Mouse (Mus musculus) kidney, postnatal 0 days (tissue): ENCODE results near the gene Atp6v0a1. TPM values are rescaled to one million over a fixed set of nuclear protein-coding genes. Genes with fewer than 3 reads are reported as not detected.
"Not testable (repeated sequence)": the region's sequence is repeated elsewhere in the genome, so short reads cannot be mapped to it uniquely, and the experiment has no call there.

Experiments
- ATAC-seq: fragments of 200-750 bp; cut with Nextera tagmentation; replicated peaks from 2 replicates; pipeline ENCODE4 v1.8.0; 2017; ENCODE audit warnings: low read depth, moderate number of reproducible peaks, moderate TSS enrichment, moderate library complexity; ENCODE audit not compliant: low FRiP score
- DNase-seq: peaks from one replicate; pipeline ENCODE4 v3.0.0-alpha.2; 2016; ENCODE audit warnings: low spot score
- H3K27ac ChIP-seq: fragments of 300-500 bp; sonication (generic); 2 replicates; pipeline ENCODE4 v1.5.1; 2014; ENCODE audit warnings: mild to moderate bottlenecking
- H3K27me3 ChIP-seq: fragments of 300-500 bp; sonication (generic); 2 replicates; pipeline ENCODE4 v1.6.1; 2014; ENCODE audit warnings: low read length, mixed read lengths; ENCODE audit not compliant: insufficient read depth
- H3K36me3 ChIP-seq: fragments of 300-500 bp; sonication (generic); 2 replicates; pipeline ENCODE4 v1.6.1; 2014; ENCODE audit warnings: low read length, mixed read lengths; ENCODE audit not compliant: insufficient read depth
- H3K4me1 ChIP-seq: fragments of 300-500 bp; sonication (generic); replicated peaks from 2 replicates; pipeline ENCODE4 v1.6.1; 2014; ENCODE audit warnings: antibody characterized with exemption, low read length, mixed read lengths; ENCODE audit not compliant: insufficient read depth
- H3K4me2 ChIP-seq: fragments of 300-500 bp; sonication (generic); 2 replicates; pipeline ENCODE4 v1.6.1; 2014; ENCODE audit warnings: mild to moderate bottlenecking, low read length, moderate library complexity, mixed read lengths
- H3K4me3 ChIP-seq: fragments of 300-500 bp; sonication (generic); replicated peaks from 2 replicates; pipeline ENCODE4 v1.5.1; 2014; ENCODE audit warnings: low read depth, low read length
- H3K9ac ChIP-seq: fragments of 300-500 bp; sonication (generic); 2 replicates; pipeline ENCODE4 v1.6.1; 2014; ENCODE audit warnings: low read depth, low read length
- H3K9me3 ChIP-seq: fragments of 300-500 bp; sonication (generic); replicated peaks from 2 replicates; pipeline ENCODE4 v1.6.1; 2016; ENCODE audit warnings: low read length, inconsistent platforms, mixed read lengths
- CTCF ChIP-seq: IDR thresholded peaks from 2 replicates; pipeline ENCODE4 v1.5.1; 2016; ENCODE audit warnings: antibody characterized with exemption, low read depth, mild to moderate bottlenecking, moderate library complexity
- WGBS: fragments of 180-500 bp; shearing (Covaris S2); extraction: QIAGEN DNeasy Blood & Tissue Kit; methylation state at CpG from one replicate; pipeline ENCODE4 v1.1.7; 2014; 5-methylcytosine and 5-hydroxymethylcytosine counted together
- polyA plus RNA-seq: library from polyadenylated mRNA; unstranded; fragments of >200 nt; fragmentation: Nextera tagmentation; extraction: Ambion mirVana; gene quantifications from 2 replicates; pipeline ENCODE4 v1.2.1, GENCODE M21; 2015

Atp6v0a1 gene
- polyA plus RNA-seq, 1 experiment from 2014 or later: 35.1 TPM

- no peak for TF ChIP-seq CTCF
- WGBS: 78% methylated on average over 5 of the region's 5 CpGs
- Histone ChIP-seq H3K9me3 (no peaks in the 10 kb centered on the region), H3K27ac (no peak overlapping the region), H3K4me1 (no peaks in the 10 kb centered on the region), H3K4me3 (no peak overlapping the region), H3K9ac (no peak overlapping the region), H3K4me2 (no peak overlapping the region), H3K27me3 (no peaks in the 10 kb centered on the region), H3K36me3 (no peaks in the 10 kb centered on the region)
- DNase-seq: no peak
- ATAC-seq: no peak
Measured at GRCm38 (mm10) chr11:100994655-100995054, 14.6 kb upstream of the Atp6v0a1 start.

GRCm38 (mm10) chr11:100996501-100996900, 12.8 kb upstream of the Atp6v0a1 start:
- Histone ChIP-seq H3K4me3 (no peak overlapping the region), H3K36me3 (no peaks in the 10 kb centered on the region), H3K27ac (no peak overlapping the region), H3K9ac (no peak overlapping the region), H3K4me2 (no peak overlapping the region), H3K9me3 (no peaks in the 10 kb centered on the region), H3K4me1 (no peaks in the 10 kb centered on the region), H3K27me3 (no peaks in the 10 kb centered on the region)
- DNase-seq (no peak), ATAC-seq (no peak)
- TF ChIP-seq CTCF: no peak
- 78% methylated on average over 4 of the region's 4 CpGs for WGBS

GRCm38 (mm10) chr11:100998836-100999235, 10.4 kb upstream of the Atp6v0a1 start:
- Histone ChIP-seq H3K9ac (no peak overlapping the region), H3K4me3 (no peak overlapping the region), H3K9me3 (no peaks in the 10 kb centered on the region), H3K27me3 (no peaks in the 10 kb centered on the region), H3K4me1 (no peaks in the 10 kb centered on the region), H3K27ac (no peak overlapping the region), H3K36me3 (no peaks in the 10 kb centered on the region), H3K4me2 (no peak overlapping the region)
- ATAC-seq: no peak
- WGBS: 97% methylated on average over 2 of the region's 2 CpGs
- no peak for TF ChIP-seq CTCF
- no peak for DNase-seq

- no peak for ATAC-seq
- TF ChIP-seq CTCF: no peak
- Histone ChIP-seq H3K27ac (no peak overlapping the region), H3K9ac (no peak overlapping the region), H3K9me3 (no peaks in the 10 kb centered on the region), H3K27me3 (no peaks in the 10 kb centered on the region), H3K36me3 (no peaks in the 10 kb centered on the region), H3K4me3 (no peak overlapping the region), H3K4me1 (no peaks in the 10 kb centered on the region), H3K4me2 (no peak overlapping the region)
- 63% methylated on average over 3 of the region's 3 CpGs for WGBS
- DNase-seq: no peak
Measured at GRCm38 (mm10) chr11:100999254-100999653, 10.0 kb upstream of the Atp6v0a1 start.

- not testable (repeated sequence) for H3K4me2 ChIP-seq, DNase-seq, H3K9ac ChIP-seq, H3K27me3 ChIP-seq, H3K36me3 ChIP-seq, H3K9me3 ChIP-seq, H3K4me1 ChIP-seq, H3K4me3 ChIP-seq, ATAC-seq, H3K27ac ChIP-seq
- 80% methylated on average over 3 of the region's 6 CpGs for WGBS
Measured at GRCm38 (mm10) chr11:101001875-101002552, 7.2 kb upstream of the Atp6v0a1 start.

GRCm38 (mm10) chr11:101003025-101003685, 6.1 kb upstream of the Atp6v0a1 start:
- DNase-seq (peak; percentile 73), ATAC-seq (0 out of 2 replicates have a peak, but pooled peaks have one; percentile 54)
- H3K27me3 ChIP-seq: no peaks in the 10 kb centered on the region
- H3K27ac ChIP-seq: 0 out of 2 replicates have a peak overlapping the region, but pooled peaks have one; percentile 19
- TF ChIP-seq CTCF: no peak
- no peak overlapping the region for H3K4me2 ChIP-seq
- H3K9me3 ChIP-seq: no peaks in the 10 kb centered on the region
- H3K4me3 ChIP-seq: no peak overlapping the region
- H3K36me3 ChIP-seq: no peaks in the 10 kb centered on the region
- no peaks in the 10 kb centered on the region; the same call in 1 of the 2 replicates for H3K4me1 ChIP-seq
- 29% methylated on average over 3 of the region's 3 CpGs for WGBS
- no peak overlapping the region for H3K9ac ChIP-seq
